Mouse (Mus musculus) lung, embryonic 15.5 days (tissue): ENCODE measurements around the gene Rgs2. TPM values are rescaled to one million over a fixed set of nuclear protein-coding genes. Genes with fewer than 3 reads are reported as not detected.

Source experiments
- ATAC-seq: fragments of 200-750 bp; cut with Nextera tagmentation; 2 replicates; pipeline ENCODE4 v1.8.0; 2017; ENCODE audit warnings: moderate number of reproducible peaks, borderline replicate concordance; ENCODE audit not compliant: low FRiP score, low TSS enrichment; ENCODE audit errors: extremely low read depth
- H3K27ac ChIP-seq: fragments of 300-500 bp; sonication (generic); 2 replicates; pipeline ENCODE4 v1.5.1; 2015; ENCODE audit warnings: moderate library complexity, mild to moderate bottlenecking, inconsistent platforms
- H3K27me3 ChIP-seq: fragments of 300-500 bp; sonication (generic); 2 replicates; pipeline ENCODE4 v1.6.1; 2015; ENCODE audit warnings: inconsistent platforms
- H3K36me3 ChIP-seq: fragments of 300-500 bp; sonication (generic); 2 replicates; pipeline ENCODE4 v1.6.1; 2015; ENCODE audit warnings: inconsistent platforms
- H3K4me1 ChIP-seq: fragments of 300-500 bp; sonication (generic); 2 replicates; pipeline ENCODE4 v1.6.1; 2015; ENCODE audit warnings: inconsistent platforms
- H3K4me2 ChIP-seq: fragments of 300-500 bp; sonication (generic); 2 replicates; pipeline ENCODE4 v1.6.1; 2015; ENCODE audit warnings: inconsistent platforms, mild to moderate bottlenecking, moderate library complexity
- H3K4me3 ChIP-seq: fragments of 300-500 bp; sonication (generic); 2 replicates; pipeline ENCODE4 v1.5.1; 2015; ENCODE audit warnings: mild to moderate bottlenecking, inconsistent platforms
- H3K9ac ChIP-seq: fragments of 300-500 bp; sonication (generic); 2 replicates; pipeline ENCODE4 v1.6.1; 2015; ENCODE audit warnings: inconsistent platforms
- H3K9me3 ChIP-seq: fragments of 300-500 bp; sonication (generic); 2 replicates; pipeline ENCODE4 v1.6.1; 2016; ENCODE audit warnings: inconsistent platforms
- WGBS: fragments of 180-500 bp; shearing (Covaris S2); methylation state at CpG from one replicate; pipeline ENCODE4 v1.1.7; 2015; 5-methylcytosine and 5-hydroxymethylcytosine counted together
- polyA plus RNA-seq: library from polyadenylated mRNA; unstranded; fragments of >200 nt; fragmentation: Nextera tagmentation; extraction: Ambion mirVana; gene quantifications from 2 replicates; pipeline ENCODE4 v1.2.1, GENCODE M21; 2015

The Rgs2 gene
- polyA plus RNA-seq, 1 experiment from 2014 or later, result 149 TPM

GRCm38 (mm10) chr1:143982085-143982764, 21.7 kb downstream of the Rgs2 start:
- Histone ChIP-seq H3K4me3 (no peak overlapping the region), H3K4me1 (no peaks in the 10 kb centered on the region), H3K4me2 (no peak overlapping the region), H3K27me3 (no peaks in the 10 kb centered on the region), H3K27ac (no peak overlapping the region), H3K9ac (no peak overlapping the region), H3K9me3 (no peaks in the 10 kb centered on the region), H3K36me3 (no peaks in the 10 kb centered on the region)
- no peak for ATAC-seq
- 37% methylated on average over 2 of the region's 2 CpGs for WGBS

DNA sequence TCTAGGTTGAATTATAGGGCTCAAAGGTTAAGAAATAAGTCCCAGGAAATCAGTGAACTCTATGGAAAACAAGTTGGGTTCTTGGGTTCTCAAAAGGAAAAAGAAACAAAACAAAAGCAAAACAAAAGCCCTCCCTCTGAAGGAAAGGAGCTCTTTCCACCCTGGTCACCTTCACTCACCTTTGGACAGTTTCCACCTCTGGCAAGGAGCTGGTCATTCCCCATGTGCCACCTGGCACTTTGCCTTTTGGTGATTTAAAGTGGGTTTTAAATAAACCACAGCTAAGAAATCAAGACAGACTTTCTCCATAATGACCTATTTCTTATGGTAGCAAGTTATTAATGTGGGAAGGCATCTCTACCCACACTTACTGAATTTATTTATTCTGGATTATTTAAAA, 23.1 kb downstream of the Rgs2 start:
- Histone ChIP-seq H3K9ac (no peak overlapping the region), H3K27ac (no peak overlapping the region), H3K4me2 (no peak overlapping the region), H3K9me3 (no peaks in the 10 kb centered on the region), H3K36me3 (no peaks in the 10 kb centered on the region), H3K27me3 (no peaks in the 10 kb centered on the region), H3K4me1 (no peaks in the 10 kb centered on the region), H3K4me3 (no peak overlapping the region)
- ATAC-seq, result no peak

- Histone ChIP-seq H3K9ac (no peak overlapping the region), H3K27me3 (no peaks in the 10 kb centered on the region), H3K36me3 (no peaks in the 10 kb centered on the region), H3K27ac (no peak overlapping the region), H3K4me3 (no peak overlapping the region), H3K9me3 (no peaks in the 10 kb centered on the region), H3K4me2 (no peak overlapping the region), H3K4me1 (no peaks in the 10 kb centered on the region)
- WGBS, result 87% methylated on average over 2 of the region's 2 CpGs
- ATAC-seq, result no peak
Measured at GRCm38 (mm10) chr1:143974637-143975036, 29.3 kb downstream of the Rgs2 start.

DNA sequence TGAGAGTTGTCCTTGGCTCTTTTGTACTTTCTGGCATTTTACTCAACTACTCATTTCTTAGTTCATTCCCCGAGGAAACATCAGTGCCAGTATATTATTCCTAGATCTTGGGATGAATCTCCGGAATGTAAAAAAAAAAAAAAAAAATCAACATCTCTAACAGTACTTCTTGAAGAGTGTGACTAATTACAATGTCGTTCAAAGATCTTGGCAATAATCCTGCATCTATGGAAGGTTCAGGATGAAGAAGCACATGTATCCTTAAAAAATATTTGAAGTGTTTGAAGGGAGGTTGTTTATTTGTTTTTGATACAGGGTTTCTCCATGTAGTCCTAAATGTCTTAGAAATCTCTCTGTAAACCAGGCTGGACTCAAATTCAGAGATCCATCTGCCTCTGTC, 41.7 kb downstream of the Rgs2 start:
- Histone ChIP-seq H3K4me2 (no peak overlapping the region), H3K9ac (no peak overlapping the region), H3K27me3 (no peaks in the 10 kb centered on the region), H3K36me3 (no peaks in the 10 kb centered on the region), H3K4me3 (no peak overlapping the region), H3K27ac (no peak overlapping the region), H3K9me3 (no peaks in the 10 kb centered on the region), H3K4me1 (no peaks in the 10 kb centered on the region)
- WGBS, result 59% methylated on average over 3 of the region's 3 CpGs
- ATAC-seq, result no peak

DNA sequence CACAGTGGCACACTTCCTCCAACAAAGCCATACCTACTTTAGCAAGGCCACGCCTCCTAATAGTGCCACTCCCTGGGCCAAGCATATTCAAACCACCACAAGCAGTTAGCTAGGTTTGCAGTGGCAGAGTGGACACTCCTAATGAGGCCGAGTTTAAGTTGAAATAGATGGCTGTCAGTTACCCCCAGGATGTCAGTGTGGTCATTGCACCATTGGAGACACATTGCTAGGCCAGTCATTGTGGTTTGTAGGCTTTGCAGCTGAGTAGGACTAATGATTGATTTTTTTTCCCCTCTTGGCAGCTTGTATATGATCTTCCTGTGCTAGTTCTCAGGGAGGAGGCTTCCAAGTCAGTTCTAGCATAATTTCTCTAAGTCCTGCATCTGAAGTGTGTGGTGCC, 43.6 kb downstream of the Rgs2 start:
- H3K27me3 ChIP-seq, result no peaks in the 10 kb centered on the region
- H3K4me3 ChIP-seq, result no peak overlapping the region
- H3K4me2 ChIP-seq, result no peak overlapping the region
- H3K36me3 ChIP-seq, result no peaks in the 10 kb centered on the region
- no peaks in the 10 kb centered on the region for H3K4me1 ChIP-seq
- ATAC-seq, result no peak
- H3K9me3 ChIP-seq, result no peaks in the 10 kb centered on the region
- no peak overlapping the region for H3K27ac ChIP-seq
- 77% methylated on average over 2 of the region's 2 CpGs for WGBS
- H3K9ac ChIP-seq, result no peak overlapping the region

GRCm38 (mm10) chr1:143956090-143956489, 47.9 kb downstream of the Rgs2 start:
- ATAC-seq, result no peak
- no peaks in the 10 kb centered on the region for H3K27me3 ChIP-seq
- H3K36me3 ChIP-seq, result no peaks in the 10 kb centered on the region
- H3K27ac ChIP-seq, result no peak overlapping the region
- no peak overlapping the region for H3K4me2 ChIP-seq
- no peak overlapping the region for H3K9ac ChIP-seq
- H3K4me1 ChIP-seq, result no peaks in the 10 kb centered on the region
- 69% methylated on average over 1 of the region's 1 CpGs for WGBS
- H3K9me3 ChIP-seq, result no peaks in the 10 kb centered on the region
- no peak overlapping the region for H3K4me3 ChIP-seq

DNA sequence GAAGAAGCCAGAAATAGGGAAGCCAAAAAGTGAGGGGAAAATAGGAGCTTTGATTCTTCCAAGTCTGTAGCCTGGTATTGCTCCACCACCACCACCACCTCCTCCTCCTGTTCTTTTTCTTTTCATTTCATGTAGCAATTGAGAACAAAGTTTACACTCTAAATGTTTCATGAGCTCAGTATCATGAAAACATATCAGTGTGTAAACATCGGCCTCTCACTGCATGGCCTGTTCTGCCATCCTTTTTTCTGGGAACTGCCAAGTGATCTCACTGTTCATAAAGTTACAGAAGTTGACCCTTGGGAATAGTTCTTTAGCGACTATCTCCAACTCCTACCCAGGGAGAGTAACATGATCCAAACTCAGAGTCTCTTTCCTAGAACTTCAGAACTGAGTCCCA, 51.1 kb downstream of the Rgs2 start:
- H3K4me2 ChIP-seq, result no peak overlapping the region
- H3K4me1 ChIP-seq, result no peaks in the 10 kb centered on the region
- no peak overlapping the region for H3K27ac ChIP-seq
- H3K9ac ChIP-seq, result no peak overlapping the region
- H3K27me3 ChIP-seq, result no peaks in the 10 kb centered on the region
- no peak for ATAC-seq
- no peaks in the 10 kb centered on the region for H3K36me3 ChIP-seq
- no peaks in the 10 kb centered on the region for H3K9me3 ChIP-seq
- H3K4me3 ChIP-seq, result no peak overlapping the region
- WGBS, result 52% methylated on average over 2 of the region's 2 CpGs

Other genes with a start within 250 kb of the Rgs2 start
- gene Trove2, start 227.1 kb downstream of the Rgs2 start, polyA plus RNA-seq, result 18.5 and 19.8 TPM in 2 replicates
- gene Uchl5, start 226.9 kb downstream of the Rgs2 start, polyA plus RNA-seq, result 92.3 and 94.0 TPM in 2 replicates
- gene Rgs13, start 173.2 kb upstream of the Rgs2 start, polyA plus RNA-seq, result 0.10 and 0.25 TPM in 2 replicates
- 0.33 and 0.67 TPM in 2 replicates for gene Rgs1, start 245.1 kb upstream of the Rgs2 start, polyA plus RNA-seq